Mouse (Mus musculus): Measurements from ENCODE around the gene Hs3st6.

DNA sequence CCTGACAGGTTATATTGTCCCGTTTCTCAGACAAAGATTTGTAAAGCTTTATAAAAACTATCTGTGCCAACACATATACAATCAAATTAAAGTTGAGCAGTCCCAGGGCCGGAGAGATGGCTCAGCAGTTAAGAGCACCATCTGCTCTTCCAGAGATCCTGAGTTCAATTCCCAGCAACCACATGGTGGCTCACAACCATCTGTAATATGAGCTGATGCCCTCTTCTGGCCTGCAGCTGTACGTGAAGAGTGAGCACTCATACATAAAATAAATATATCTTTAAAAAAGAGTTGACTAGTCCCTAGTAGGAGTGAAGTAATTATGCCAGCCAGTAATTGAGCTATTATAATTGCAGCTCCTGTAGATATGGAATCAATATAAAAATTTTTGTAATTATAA lies 47.7 kb downstream of the Hs3st6 start:
- TF ChIP-seq CTCF (conservative IDR thresholded peaks at IDR 0.05; ENCODE audit: low read length) (no peak), POU5F1 (IDR thresholded peaks at IDR 0.05; ENCODE audit: borderline replicate concordance, low read length) (no peak)

Measured in E14TG2a.4 (cell line).